Mouse (Mus musculus): ENCODE measurements at regions not wholly inside any gene's neighbourhood (a gene's known extent, or its start where the extent isn't known, plus 50 kb on each side); places are given as distances from the start of the nearest gene placed in this dataset.
"Not testable (repeated sequence)": the region's sequence is repeated elsewhere in the genome, so short reads cannot be mapped to it uniquely, and the experiment has no call there.

DNA sequence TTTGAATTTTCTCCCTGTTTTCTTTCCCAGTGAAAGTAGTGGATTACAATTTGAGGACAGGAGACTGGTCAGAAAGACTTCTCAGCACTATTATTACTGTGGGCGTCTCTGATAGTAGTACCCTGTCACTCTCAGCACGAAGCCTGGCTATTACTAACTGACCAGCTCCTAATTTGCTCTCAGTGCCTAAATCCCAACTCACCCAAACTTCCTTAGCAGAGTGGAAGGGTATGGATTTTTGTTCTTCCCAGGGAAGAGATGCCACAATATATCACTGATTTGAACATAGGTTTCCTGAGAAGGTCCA lies 159.3 kb upstream of the Bet1 start:
- Histone ChIP-seq H3K4me1 (ENCODE audit: control insufficient read depth, insufficient read depth, low read length) (no peaks in the 10 kb centered on the region), H3K4me3 (ENCODE audit: insufficient read depth, low read depth, low read length) (no peak overlapping the region), H3K36me3 (ENCODE audit: control insufficient read depth, insufficient read depth, low read length) (no peaks in the 10 kb centered on the region), H3K79me2 (ENCODE audit: control insufficient read depth, insufficient read depth, low read length) (no peaks in the 10 kb centered on the region), H3K9ac (ENCODE audit: low read depth, low read length) (no peak overlapping the region), H3K27ac (replicated peaks; ENCODE audit: insufficient read depth, low read depth, low read length) (no peak overlapping the region), H3K27me3 (ENCODE audit: control insufficient read depth, insufficient read depth, low read length) (no peaks in the 10 kb centered on the region)
- 87% methylated on average over 2 of the region's 2 CpGs for WGBS
- DNase-seq (ENCODE audit: extremely low read depth, low read depth, low spot score), result no peak
- TF ChIP-seq CTCF (IDR thresholded peaks at IDR 0.05; ENCODE audit: low read depth, low read length) (no peak), POLR2A (IDR thresholded peaks at IDR 0.05; ENCODE audit: extremely low read depth, insufficient read depth, low read length) (no peak)

DNA sequence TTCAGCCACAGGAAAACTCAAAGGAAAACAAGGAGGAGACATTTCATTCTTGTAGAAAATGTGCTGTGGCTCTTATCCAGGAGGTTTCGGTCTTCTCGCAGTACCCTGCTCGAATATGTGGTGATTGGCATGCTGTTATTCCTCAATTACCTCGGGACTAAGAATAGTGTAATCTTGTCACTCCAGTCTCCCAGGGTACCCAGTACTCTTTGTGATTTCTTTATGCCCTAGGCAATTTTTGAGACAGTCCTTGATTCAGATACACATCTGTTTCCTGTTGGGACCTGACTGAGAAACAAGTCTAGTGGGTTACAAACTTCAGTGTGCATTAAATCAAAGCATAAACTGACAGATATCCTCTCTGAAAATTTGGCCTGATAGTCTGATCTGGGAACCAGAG lies 189.8 kb upstream of the Bet1 start:
- no peak overlapping the region for H3K4me3 ChIP-seq (ENCODE audit: insufficient read depth, low read depth, low read length)
- TF ChIP-seq POLR2A (IDR thresholded peaks at IDR 0.05; ENCODE audit: extremely low read depth, insufficient read depth, low read length) (no peak), CTCF (IDR thresholded peaks at IDR 0.05; ENCODE audit: low read depth, low read length) (no peak)
- no peaks in the 10 kb centered on the region for H3K79me2 ChIP-seq (ENCODE audit: control insufficient read depth, insufficient read depth, low read length)
- no peak for DNase-seq (ENCODE audit: extremely low read depth, low read depth, low spot score)
- H3K27me3 ChIP-seq (ENCODE audit: control insufficient read depth, insufficient read depth, low read length), result no peaks in the 10 kb centered on the region
- WGBS, result 71% methylated on average over 4 of the region's 4 CpGs
- no peak overlapping the region for H3K9ac ChIP-seq (ENCODE audit: low read depth, low read length)
- H3K36me3 ChIP-seq (ENCODE audit: control insufficient read depth, insufficient read depth, low read length), result no peaks in the 10 kb centered on the region
- H3K4me1 ChIP-seq (ENCODE audit: control insufficient read depth, insufficient read depth, low read length), result no peaks in the 10 kb centered on the region
- H3K27ac ChIP-seq (replicated peaks; ENCODE audit: insufficient read depth, low read depth, low read length), result no peak overlapping the region

DNA sequence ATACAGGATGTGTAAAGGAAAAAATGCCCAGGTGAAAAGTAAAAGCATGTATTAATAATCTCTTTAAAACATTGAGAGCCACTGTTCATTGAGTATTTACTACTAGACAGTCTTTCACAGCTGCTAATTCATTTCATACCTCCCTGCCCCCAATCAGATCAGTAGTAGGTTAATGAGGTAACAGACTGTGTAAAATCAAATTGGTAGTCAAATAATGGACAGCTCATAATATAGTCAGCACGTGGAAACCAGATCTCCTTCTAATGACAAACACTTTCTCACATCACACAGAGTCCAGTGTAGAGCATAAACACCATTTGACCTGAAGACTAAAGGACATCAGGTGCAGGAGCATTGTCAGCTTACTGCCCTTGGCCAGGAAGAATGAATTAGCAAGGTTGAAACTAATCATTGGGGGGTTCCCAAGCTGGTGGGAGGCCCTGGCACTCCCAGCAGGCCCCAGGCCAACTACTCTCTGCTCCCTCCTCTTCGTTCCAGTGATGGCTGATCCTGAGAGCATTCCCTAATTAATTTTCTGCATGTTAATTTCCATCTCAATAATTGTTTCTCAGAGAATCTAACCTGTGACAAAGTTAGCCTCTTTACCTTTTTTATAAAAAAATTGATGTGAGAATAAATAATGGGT lies 190.6 kb upstream of the Bet1 start:
- no peak overlapping the region for H3K9ac ChIP-seq (ENCODE audit: low read depth, low read length)
- H3K36me3 ChIP-seq (ENCODE audit: control insufficient read depth, insufficient read depth, low read length), result no peaks in the 10 kb centered on the region
- H3K4me1 ChIP-seq (ENCODE audit: control insufficient read depth, insufficient read depth, low read length), result no peaks in the 10 kb centered on the region
- no peaks in the 10 kb centered on the region for H3K27me3 ChIP-seq (ENCODE audit: control insufficient read depth, insufficient read depth, low read length)
- no peak overlapping the region for H3K27ac ChIP-seq (replicated peaks; ENCODE audit: insufficient read depth, low read depth, low read length)
- no peak overlapping the region for H3K4me3 ChIP-seq (ENCODE audit: insufficient read depth, low read depth, low read length)
- no peak for DNase-seq (ENCODE audit: extremely low read depth, low read depth, low spot score)
- WGBS, result 59% methylated on average over 2 of the region's 2 CpGs
- TF ChIP-seq CTCF (IDR thresholded peaks at IDR 0.05; ENCODE audit: low read depth, low read length) (no peak), POLR2A (IDR thresholded peaks at IDR 0.05; ENCODE audit: extremely low read depth, insufficient read depth, low read length) (no peak)
- H3K79me2 ChIP-seq (ENCODE audit: control insufficient read depth, insufficient read depth, low read length), result no peaks in the 10 kb centered on the region

DNA sequence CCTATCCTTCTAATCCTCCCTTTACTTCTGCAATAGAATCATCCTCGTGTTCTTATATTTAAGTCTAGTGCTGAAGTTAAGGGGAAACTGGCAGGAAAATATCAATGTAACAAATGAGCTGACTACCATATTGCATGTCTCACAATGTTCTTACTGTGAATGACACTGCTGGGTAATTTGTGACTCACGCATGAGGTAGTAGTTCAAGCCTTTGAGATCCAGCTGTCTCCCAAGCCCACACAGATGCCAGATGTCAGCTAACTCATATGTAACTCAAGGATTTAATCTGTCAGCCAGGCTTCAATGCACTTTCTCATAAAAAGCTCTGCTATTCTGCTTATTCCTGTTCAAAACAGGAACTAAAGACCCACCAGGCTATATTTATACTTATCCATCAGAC lies 204.6 kb upstream of the Bet1 start:
- no peak overlapping the region for H3K4me3 ChIP-seq (ENCODE audit: insufficient read depth, low read depth, low read length)
- no peaks in the 10 kb centered on the region for H3K4me1 ChIP-seq (ENCODE audit: control insufficient read depth, insufficient read depth, low read length)
- no peak overlapping the region for H3K9ac ChIP-seq (ENCODE audit: low read depth, low read length)
- H3K79me2 ChIP-seq (ENCODE audit: control insufficient read depth, insufficient read depth, low read length), result no peaks in the 10 kb centered on the region
- no peak for TF ChIP-seq POLR2A (IDR thresholded peaks at IDR 0.05; ENCODE audit: extremely low read depth, insufficient read depth, low read length)
- no peak for TF ChIP-seq CTCF (IDR thresholded peaks at IDR 0.05; ENCODE audit: low read depth, low read length)
- WGBS, result 86% methylated on average over 2 of the region's 2 CpGs
- H3K27me3 ChIP-seq (ENCODE audit: control insufficient read depth, insufficient read depth, low read length), result no peaks in the 10 kb centered on the region
- no peaks in the 10 kb centered on the region for H3K36me3 ChIP-seq (ENCODE audit: control insufficient read depth, insufficient read depth, low read length)
- DNase-seq (ENCODE audit: extremely low read depth, low read depth, low spot score), result no peak
- no peak overlapping the region for H3K27ac ChIP-seq (replicated peaks; ENCODE audit: insufficient read depth, low read depth, low read length)

DNA sequence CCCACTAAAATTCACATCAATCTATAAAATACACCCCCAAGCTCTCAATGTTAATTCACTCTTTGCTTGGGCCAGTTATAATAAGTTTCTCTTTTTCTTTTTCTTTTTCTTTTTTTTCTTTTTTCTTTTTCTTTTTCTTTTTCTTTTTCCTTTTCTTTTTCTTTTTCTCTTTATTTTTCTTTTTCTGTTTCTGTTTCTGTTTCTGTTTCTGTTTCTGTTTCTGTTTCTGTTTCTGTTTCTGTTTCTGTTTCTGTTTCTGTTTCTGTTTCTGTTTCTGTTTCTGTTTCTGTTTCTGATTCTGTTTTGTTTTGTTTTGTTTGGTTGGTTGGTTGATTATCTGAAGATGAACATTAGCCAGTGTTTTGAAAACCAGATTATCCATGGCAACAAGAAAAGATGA lies 201.2 kb upstream of the Col1a2 start:
- not testable (repeated sequence) for H3K79me2 ChIP-seq (ENCODE audit: control insufficient read depth, insufficient read depth, low read length); H3K4me1 ChIP-seq (ENCODE audit: control insufficient read depth, insufficient read depth, low read length); H3K36me3 ChIP-seq (ENCODE audit: control insufficient read depth, insufficient read depth, low read length); H3K27ac ChIP-seq (replicated peaks; ENCODE audit: insufficient read depth, low read depth, low read length); DNase-seq (ENCODE audit: extremely low read depth, low read depth, low spot score); H3K4me3 ChIP-seq (ENCODE audit: insufficient read depth, low read depth, low read length); H3K27me3 ChIP-seq (ENCODE audit: control insufficient read depth, insufficient read depth, low read length); H3K9ac ChIP-seq (ENCODE audit: low read depth, low read length)

DNA sequence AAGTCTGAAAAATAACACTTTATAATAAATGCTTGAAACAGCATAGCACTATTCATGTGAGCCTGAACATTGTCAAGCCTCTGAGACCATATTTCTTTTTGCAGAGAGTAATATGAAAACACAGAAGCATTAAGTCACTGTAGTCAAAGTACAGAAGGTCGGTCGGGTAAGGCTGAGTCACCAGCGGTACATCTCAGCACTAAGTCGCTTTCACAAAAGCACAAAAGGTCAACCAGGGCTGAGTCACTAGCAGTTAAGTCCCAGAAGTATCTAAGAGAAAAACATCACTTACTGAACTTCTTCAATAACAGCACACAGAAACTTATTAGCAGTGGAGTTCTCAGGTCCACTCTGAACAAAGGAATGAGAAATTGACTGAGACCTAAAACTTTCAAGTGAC lies 154.7 kb upstream of the Col1a2 start:
- Histone ChIP-seq H3K27ac (replicated peaks; ENCODE audit: insufficient read depth, low read depth, low read length) (no peak overlapping the region), H3K9ac (ENCODE audit: low read depth, low read length) (no peak overlapping the region), H3K79me2 (ENCODE audit: control insufficient read depth, insufficient read depth, low read length) (no peaks in the 10 kb centered on the region), H3K4me3 (ENCODE audit: insufficient read depth, low read depth, low read length) (no peak overlapping the region), H3K27me3 (ENCODE audit: control insufficient read depth, insufficient read depth, low read length) (no peaks in the 10 kb centered on the region), H3K4me1 (ENCODE audit: control insufficient read depth, insufficient read depth, low read length) (no peaks in the 10 kb centered on the region), H3K36me3 (ENCODE audit: control insufficient read depth, insufficient read depth, low read length) (no peaks in the 10 kb centered on the region)
- TF ChIP-seq CTCF (IDR thresholded peaks at IDR 0.05; ENCODE audit: low read depth, low read length), result no peak
- no peak for TF ChIP-seq POLR2A (IDR thresholded peaks at IDR 0.05; ENCODE audit: extremely low read depth, insufficient read depth, low read length)
- no peak for DNase-seq (ENCODE audit: extremely low read depth, low read depth, low spot score)
- WGBS, result 77% methylated on average over 4 of the region's 4 CpGs

Measured in liver, adult 2 months (tissue).